Mouse (Mus musculus) hindbrain, postnatal 0 days (tissue): ENCODE measurements around the gene Mpdu1. TPM values are rescaled to one million over a fixed set of nuclear protein-coding genes. Genes with fewer than 3 reads are reported as not detected.
A peak's percentile ranks its signal among the peaks of the same experiment; 100 is the strongest.

Experiments
- ATAC-seq: fragments of 200-750 bp; cut with Nextera tagmentation; 2 replicates; pipeline ENCODE4 v1.8.0; 2017; ENCODE audit warnings: mild to moderate bottlenecking, moderate TSS enrichment, moderate library complexity
- DNase-seq: peaks from one replicate; pipeline ENCODE4 v3.0.0-alpha.2; 2015; ENCODE audit warnings: low spot score
- H3K27ac ChIP-seq: fragments of 300-500 bp; sonication (generic); 2 replicates; pipeline ENCODE4 v1.5.1; 2014; ENCODE audit warnings: mild to moderate bottlenecking
- H3K27me3 ChIP-seq: fragments of 300-500 bp; sonication (generic); 2 replicates; pipeline ENCODE4 v1.6.1; 2014; ENCODE audit warnings: low read length, mixed read lengths; ENCODE audit not compliant: insufficient read depth
- H3K36me3 ChIP-seq: fragments of 300-500 bp; sonication (generic); 2 replicates; pipeline ENCODE4 v1.6.1; 2014; ENCODE audit warnings: low read length, mixed read lengths; ENCODE audit not compliant: insufficient read depth
- H3K4me1 ChIP-seq: fragments of 300-500 bp; sonication (generic); 2 replicates; pipeline ENCODE4 v1.6.1; 2014; ENCODE audit warnings: antibody characterized with exemption, low read length, mixed read lengths; ENCODE audit not compliant: insufficient read depth
- H3K4me2 ChIP-seq: fragments of 300-500 bp; sonication (generic); 2 replicates; pipeline ENCODE4 v1.6.1; 2014; ENCODE audit warnings: low read depth, mild to moderate bottlenecking, low read length, moderate library complexity, mixed read lengths
- H3K4me3 ChIP-seq: fragments of 300-500 bp; sonication (generic); 2 replicates; pipeline ENCODE4 v1.5.1; 2014; ENCODE audit warnings: low read length
- H3K9ac ChIP-seq: fragments of 300-500 bp; sonication (generic); replicated peaks from 2 replicates; pipeline ENCODE4 v1.6.1; 2014; ENCODE audit warnings: mild to moderate bottlenecking, low read length, moderate library complexity, mixed read lengths
- H3K9me3 ChIP-seq: fragments of 300-500 bp; sonication (generic); 2 replicates; pipeline ENCODE4 v1.6.1; 2016; ENCODE audit warnings: low read length, mixed read lengths
- CTCF ChIP-seq: IDR thresholded peaks from 2 replicates; pipeline ENCODE4 v1.5.1; 2016; ENCODE audit warnings: antibody characterized with exemption, control low read depth, low read depth
- WGBS: fragments of 180-500 bp; shearing (Covaris S2); extraction: QIAGEN DNeasy Blood & Tissue Kit; methylation state at CpG from one replicate; pipeline ENCODE4 v1.1.7; 2014; 5-methylcytosine and 5-hydroxymethylcytosine counted together
- polyA plus RNA-seq: library from polyadenylated mRNA; unstranded; fragments of >200 nt; fragmentation: Nextera tagmentation; extraction: Ambion mirVana; gene quantifications from 2 replicates; pipeline ENCODE4 v1.2.1, GENCODE M21; 2015
- total RNA-seq: library from RNA; depleted of rRNA; stranded (reverse); fragments of >200 nt; gene quantifications from 2 replicates; pipeline ENCODE4 v1.2.3, GENCODE M21; 2014

The Mpdu1 gene
- total and polyA plus RNA-seq, 2 experiments from 2014 or later, result 122 to 256 TPM

GRCm38 (mm10) chr11:69656065-69656455, 6.4 kb downstream of the Mpdu1 start:
- no peaks in the 10 kb centered on the region for H3K9me3 ChIP-seq
- peaks cover 35% of the 10 kb centered on the region for H3K36me3 ChIP-seq
- TF ChIP-seq CTCF, result no peak
- DNase-seq, result no peak
- H3K9ac ChIP-seq, result no peak overlapping the region
- no peak overlapping the region for H3K4me3 ChIP-seq
- H3K27me3 ChIP-seq, result no peaks in the 10 kb centered on the region
- ATAC-seq, result no peak
- no peak overlapping the region for H3K27ac ChIP-seq
- no peaks in the 10 kb centered on the region for H3K4me1 ChIP-seq
- WGBS, result 86% methylated on average over 5 of the region's 5 CpGs
- H3K4me2 ChIP-seq, result no peak overlapping the region

- H3K4me2 ChIP-seq, result peak within 1 kb of the TSS; percentile 36; the same call in 1 of the 2 replicates
- peak; percentile 67 for ATAC-seq
- peaks cover 41% of the 10 kb centered on the region for H3K36me3 ChIP-seq
- peak; percentile 87 for DNase-seq
- no peaks in the 10 kb centered on the region for H3K9me3 ChIP-seq
- no peak within 1 kb of the TSS for H3K27ac ChIP-seq
- no peaks in the 10 kb centered on the region for H3K27me3 ChIP-seq
- WGBS, result 20% methylated on average over 34 of the region's 34 CpGs
- no peak within 1 kb of the TSS for H3K9ac ChIP-seq
- no peaks in the 10 kb centered on the region for H3K4me1 ChIP-seq
- no peak within 1 kb of the TSS for H3K4me3 ChIP-seq
- TF ChIP-seq CTCF, result peak; percentile 89
Measured at GRCm38 (mm10) chr11:69655264-69656064, 7.0 kb downstream of the Mpdu1 start, which contains the start of gene Sox15. TSS of gene Sox15 (plus strand) at chr11:69655314.

GRCm38 (mm10) chr11:69654760-69655159, 7.7 kb downstream of the Mpdu1 start:
- no peak for TF ChIP-seq CTCF
- Histone ChIP-seq H3K4me3 (no peak overlapping the region), H3K27ac (no peak overlapping the region), H3K9me3 (no peaks in the 10 kb centered on the region), H3K27me3 (no peaks in the 10 kb centered on the region), H3K9ac (no peak overlapping the region), H3K4me1 (no peaks in the 10 kb centered on the region), H3K36me3 (peaks cover 48% of the 10 kb centered on the region), H3K4me2 (no peak overlapping the region)
- DNase-seq, result no peak
- WGBS, result 52% methylated on average over 9 of the region's 9 CpGs
- no peak for ATAC-seq

- Histone ChIP-seq H3K9ac (no peak overlapping the region), H3K9me3 (no peaks in the 10 kb centered on the region), H3K4me2 (no peak overlapping the region), H3K36me3 (peaks cover 55% of the 10 kb centered on the region), H3K4me1 (no peaks in the 10 kb centered on the region), H3K27me3 (no peaks in the 10 kb centered on the region), H3K27ac (no peak overlapping the region; the same call in 1 of the 2 replicates), H3K4me3 (no peak overlapping the region)
- DNase-seq (no peak), ATAC-seq (no peak)
- no peak for TF ChIP-seq CTCF
- 67% methylated on average over 5 of the region's 5 CpGs for WGBS
Measured at GRCm38 (mm10) chr11:69653399-69653798, 9.0 kb downstream of the Mpdu1 start.

GRCm38 (mm10) chr11:69645860-69646259, 16.6 kb downstream of the Mpdu1 start:
- Histone ChIP-seq H3K9me3 (no peaks in the 10 kb centered on the region), H3K27me3 (no peaks in the 10 kb centered on the region), H3K36me3 (peaks cover 76% of the 10 kb centered on the region), H3K9ac (no peak overlapping the region), H3K4me3 (no peak overlapping the region), H3K4me1 (no peaks in the 10 kb centered on the region), H3K4me2 (no peak overlapping the region), H3K27ac (no peak overlapping the region)
- ATAC-seq (no peak), DNase-seq (no peak)
- no peak for TF ChIP-seq CTCF
- WGBS, result 93% methylated on average over 5 of the region's 5 CpGs

GRCm38 (mm10) chr11:69635471-69635870, 27.0 kb downstream of the Mpdu1 start:
- Histone ChIP-seq H3K36me3 (no peaks in the 10 kb centered on the region), H3K4me1 (peaks cover 19% of the 10 kb centered on the region; the same call in 1 of the 2 replicates), H3K9me3 (no peaks in the 10 kb centered on the region), H3K9ac (no peak overlapping the region), H3K27ac (no peak overlapping the region), H3K4me3 (no peak overlapping the region), H3K27me3 (no peaks in the 10 kb centered on the region), H3K4me2 (peak overlapping the region; percentile 8; the same call in 1 of the 2 replicates)
- ATAC-seq (no peak), DNase-seq (no peak)
- 83% methylated on average over 3 of the region's 3 CpGs for WGBS
- TF ChIP-seq CTCF, result no peak
